Mouse (Mus musculus) thymus, postnatal 4 days (tissue): ENCODE measurements at regions not wholly inside any gene's neighbourhood (a gene's known extent, or its start where the extent isn't known, plus 50 kb on each side); places are given as distances from the start of the nearest gene placed in this dataset.

Source experiments
- DNase-seq: peaks from one replicate; pipeline ENCODE4 v3.0.0; 2021

DNA sequence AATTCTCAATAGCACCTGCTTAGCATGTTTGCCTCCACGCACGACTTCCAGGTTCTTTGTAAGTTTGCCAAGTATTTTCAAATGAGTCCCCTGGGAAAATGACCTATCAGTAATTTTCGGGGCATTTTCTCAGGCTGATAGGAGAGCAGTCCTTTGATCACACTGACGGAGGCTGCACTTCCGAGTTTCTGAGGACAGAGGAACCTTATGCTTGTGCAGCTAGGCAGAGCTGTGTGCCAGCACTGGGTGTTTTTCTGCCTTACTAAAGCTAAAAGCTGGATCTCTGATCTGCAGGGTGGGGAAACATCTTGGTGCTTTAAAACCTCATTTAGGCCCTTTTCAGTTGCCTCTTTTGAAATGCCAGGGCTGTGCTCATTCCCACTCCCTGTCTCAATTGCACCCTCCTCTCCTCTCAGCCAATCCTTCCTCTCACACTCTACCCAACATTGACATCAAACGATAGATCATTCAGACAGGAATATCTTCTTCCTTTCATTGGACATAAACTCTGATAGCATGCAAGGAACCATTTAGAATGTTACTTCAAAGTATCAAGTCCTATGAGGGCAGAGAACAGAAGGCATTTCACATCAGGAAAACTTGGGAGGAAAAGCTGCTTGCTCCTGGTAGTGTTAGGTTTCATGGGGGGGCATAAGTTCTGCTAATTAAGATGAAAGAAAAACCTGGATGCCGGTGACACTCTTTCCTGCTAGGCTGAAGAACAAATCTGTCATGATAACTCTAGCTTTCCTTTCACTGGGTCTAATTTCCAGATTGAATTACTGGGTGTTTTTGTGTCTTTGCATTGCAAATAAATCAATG lies 95.3 kb downstream of the Lurap1l start:
- DNase-seq, result no peak

DNA sequence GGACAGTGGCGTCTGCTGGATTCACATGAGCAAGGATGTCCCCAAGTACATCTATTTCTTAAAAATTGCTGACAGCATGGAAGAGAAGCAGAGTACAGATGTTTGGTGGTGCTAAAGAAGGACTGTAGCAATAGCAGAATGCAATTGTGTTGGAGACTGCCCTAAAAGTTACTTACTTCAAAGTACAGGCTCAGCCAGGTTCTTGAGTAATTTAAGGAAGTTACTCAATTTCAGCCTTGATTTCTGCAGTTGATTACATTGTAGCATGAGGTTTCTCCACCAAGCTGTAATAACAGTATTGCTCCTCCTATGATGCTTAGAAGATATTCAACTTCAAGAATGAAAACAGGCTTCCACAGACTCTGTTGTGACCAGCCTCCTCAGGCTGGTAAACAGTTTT lies 96.1 kb downstream of the Lurap1l start:
- DNase-seq, result no peak

DNA sequence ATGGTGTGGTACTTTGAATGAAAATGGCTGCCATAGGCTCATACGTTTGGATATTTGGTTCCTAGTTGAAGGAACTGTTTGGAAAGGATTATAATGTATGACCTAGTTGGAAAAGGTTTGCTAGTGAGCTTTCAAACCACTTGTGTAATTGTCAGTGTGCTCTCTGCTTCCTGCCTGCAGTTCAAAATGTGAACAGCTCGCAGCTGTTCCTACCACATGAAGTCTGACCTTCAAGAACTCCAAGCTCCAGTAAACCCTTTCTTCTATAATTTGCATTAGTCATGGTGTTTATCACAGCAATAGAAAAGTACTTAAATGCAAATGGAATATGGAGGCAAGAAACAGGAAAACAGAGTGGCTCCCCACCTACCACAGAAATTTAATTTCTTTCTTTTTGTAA lies 111.4 kb downstream of the Lurap1l start:
- no peak for DNase-seq

GRCm38 (mm10) chr4:81023436-81023983 lies 113.1 kb downstream of the Lurap1l start:
- DNase-seq, result no peak

DNA sequence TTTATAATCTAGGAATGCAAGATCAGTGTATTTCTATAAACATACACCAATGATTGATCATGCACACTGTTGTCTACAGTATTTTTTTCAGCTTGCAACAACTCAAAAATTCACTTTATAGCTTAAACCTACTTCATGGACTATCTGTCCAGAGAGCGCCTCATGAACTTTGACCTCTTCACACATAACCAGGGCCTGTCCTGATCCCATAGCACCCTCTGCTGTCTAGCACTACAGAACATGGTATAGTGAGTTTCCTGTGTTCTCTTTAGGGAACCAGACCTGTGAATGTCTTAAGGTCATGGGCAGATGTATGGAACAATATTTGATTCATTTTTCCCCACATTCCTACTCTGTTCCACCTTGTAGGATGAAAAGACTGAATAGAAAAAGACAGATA lies 117.1 kb downstream of the Lurap1l start:
- DNase-seq, result no peak

DNA sequence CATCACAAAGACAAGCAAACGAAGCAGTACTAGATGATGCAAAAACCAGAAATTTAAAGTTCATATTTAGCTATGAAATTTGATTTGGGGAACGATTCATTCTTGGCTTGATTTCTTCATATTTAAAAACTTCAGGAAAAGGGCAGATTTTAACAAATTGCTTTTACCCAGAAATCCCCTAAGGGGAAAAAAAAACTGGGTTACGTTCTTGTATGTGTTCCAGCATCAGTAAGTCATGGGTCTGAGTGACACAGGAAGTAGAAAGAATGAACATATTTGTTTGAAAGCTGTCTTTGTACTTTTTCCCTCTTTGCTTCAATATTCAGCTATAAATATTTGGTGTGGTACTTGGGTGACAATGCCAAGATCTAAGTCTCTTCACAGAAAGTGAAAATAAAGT lies 120.2 kb downstream of the Lurap1l start:
- DNase-seq, result no peak

GRCm38 (mm10) chr4:81037336-81037902 lies 127.0 kb downstream of the Lurap1l start:
- DNase-seq, result no peak

DNA sequence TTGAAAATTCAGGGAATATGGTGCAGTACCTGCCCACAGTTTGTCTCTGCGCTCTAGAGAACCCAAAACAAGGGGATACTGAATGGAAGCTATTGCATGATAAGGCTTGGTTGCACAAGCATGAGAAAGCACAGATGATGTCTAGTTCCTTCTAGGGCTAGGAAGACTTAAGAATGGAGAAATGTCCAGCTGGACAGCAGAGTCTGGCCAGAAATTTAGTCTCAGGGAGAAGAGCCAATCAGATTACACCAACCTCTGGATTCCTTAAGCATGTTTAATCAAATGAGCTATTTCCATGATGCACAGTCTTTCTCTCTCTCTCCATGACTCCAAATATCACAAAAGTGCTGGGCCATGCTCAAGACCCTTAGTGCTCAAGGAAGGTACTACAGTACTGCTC lies 147.8 kb downstream of the Lurap1l start:
- DNase-seq, result no peak

- DNase-seq, result no peak
Measured at GRCm38 (mm10) chr4:81058809-81059208, 148.4 kb downstream of the Lurap1l start.

DNA sequence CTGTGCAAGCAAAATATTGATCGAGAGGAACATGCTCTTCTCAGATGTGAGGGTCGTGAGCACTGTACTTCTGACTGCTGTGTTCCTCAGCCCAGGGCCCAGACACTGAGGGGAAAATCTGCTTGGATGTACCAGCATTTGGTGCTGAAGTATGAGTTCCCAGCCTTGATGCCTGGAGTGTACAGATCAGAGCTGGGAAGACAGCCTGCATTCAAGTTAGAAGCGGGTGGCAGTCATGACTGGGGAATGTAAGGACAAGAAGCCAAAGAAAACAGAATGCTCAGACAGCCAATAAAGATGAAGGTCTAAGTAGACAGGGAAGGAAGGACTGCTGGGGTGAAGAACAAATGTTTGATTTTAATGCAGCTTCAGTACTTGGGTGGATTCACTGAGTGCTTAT lies 148.9 kb downstream of the Lurap1l start:
- DNase-seq, result no peak

- no peak for DNase-seq
Measured at GRCm38 (mm10) chr4:81082290-81082947, 172.0 kb downstream of the Lurap1l start.

- DNase-seq, result no peak
Measured at GRCm38 (mm10) chr4:81085188-81085587, 174.7 kb downstream of the Lurap1l start.

DNA sequence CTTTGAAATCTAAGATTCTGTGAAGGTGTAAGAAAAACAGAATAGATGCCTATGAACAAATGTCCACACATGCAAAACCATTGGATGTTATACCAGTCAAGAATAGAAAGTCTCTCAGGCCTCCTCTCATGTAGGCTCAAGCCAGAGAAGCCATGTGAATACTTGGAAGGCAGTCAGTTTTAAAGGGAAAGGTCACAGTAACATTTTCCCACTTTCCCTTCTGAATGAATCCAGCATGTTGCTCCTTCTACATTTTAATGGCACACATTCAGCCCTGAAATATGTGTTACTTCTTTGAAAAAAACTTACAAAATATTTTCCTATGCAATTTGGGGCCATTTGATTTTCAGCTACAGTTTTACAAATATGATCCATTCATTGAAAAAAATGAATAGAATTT lies 186.1 kb downstream of the Lurap1l start:
- DNase-seq, result no peak

DNA sequence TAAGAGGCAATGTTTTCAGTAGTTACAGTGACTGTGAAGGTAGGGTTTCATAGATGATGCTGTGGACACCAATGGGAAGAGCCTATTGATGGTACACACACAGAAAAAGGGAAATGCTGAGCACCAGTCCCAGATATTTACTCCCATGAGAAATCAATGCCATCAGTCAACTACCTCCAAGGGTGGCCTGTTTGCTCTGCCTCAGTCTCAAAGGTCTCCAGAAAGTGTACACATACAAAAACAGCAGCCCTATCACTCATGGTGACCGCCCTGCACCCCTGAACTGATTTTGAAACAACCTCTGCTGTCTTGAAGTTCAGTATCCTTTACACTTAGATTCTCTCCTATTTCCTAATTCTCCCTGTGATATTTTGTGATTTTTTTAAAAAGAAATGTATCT lies 187.2 kb downstream of the Lurap1l start:
- no peak for DNase-seq

- no peak for DNase-seq
Measured at GRCm38 (mm10) chr4:81101049-81101448, 190.6 kb downstream of the Lurap1l start.

DNA sequence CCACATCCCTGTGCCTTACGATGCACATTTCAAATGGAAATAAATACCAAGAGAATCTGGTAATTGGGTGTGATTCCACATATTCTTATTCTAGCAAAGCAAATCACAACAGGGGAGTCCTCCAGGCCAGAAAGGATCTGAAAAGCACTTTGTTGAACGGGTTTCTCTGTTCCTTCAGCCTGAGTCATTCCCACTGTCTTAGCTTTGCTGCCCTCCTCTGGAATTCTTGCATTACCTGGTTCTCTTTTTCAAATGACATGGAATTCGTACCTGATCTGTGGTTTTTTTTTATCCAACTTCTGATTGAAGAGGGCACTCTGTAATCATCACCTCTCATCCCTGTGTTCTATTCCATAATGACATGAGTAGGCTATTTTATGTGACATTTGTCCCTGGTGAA lies 200.9 kb downstream of the Lurap1l start:
- DNase-seq, result no peak

GRCm38 (mm10) chr4:81116411-81116810 lies 206.0 kb downstream of the Lurap1l start:
- no peak for DNase-seq

- DNase-seq, result no peak
Measured at GRCm38 (mm10) chr4:81124155-81124554, 213.7 kb downstream of the Lurap1l start.

DNA sequence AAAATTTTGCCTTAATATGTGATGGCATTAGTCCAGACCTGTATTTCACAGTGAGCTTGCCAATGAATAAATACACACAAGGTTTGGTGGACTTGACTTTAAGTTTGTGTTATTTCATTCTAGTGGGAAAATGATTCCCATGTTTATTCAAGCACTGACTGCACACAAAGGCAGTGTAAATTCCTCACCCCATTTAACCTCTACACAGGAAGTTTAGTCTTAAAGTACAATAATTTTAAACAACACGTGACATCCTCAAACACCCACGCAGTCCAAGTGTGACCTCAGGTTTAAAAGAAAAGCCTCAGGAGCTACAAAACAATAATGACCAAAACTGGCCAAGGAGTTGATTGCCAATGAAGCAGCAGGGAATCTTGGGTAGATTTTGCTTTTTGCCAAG lies 219.4 kb downstream of the Lurap1l start:
- DNase-seq, result no peak

- DNase-seq, result no peak
Measured at GRCm38 (mm10) chr4:81173111-81173510, 262.7 kb downstream of the Lurap1l start.

GRCm38 (mm10) chr4:81177443-81178041 lies 265.1 kb downstream of the Mpdz start:
- DNase-seq, result no peak

GRCm38 (mm10) chr4:81178047-81178781 lies 264.4 kb downstream of the Mpdz start:
- no peak for DNase-seq

- peak; percentile 61 for DNase-seq
Measured at GRCm38 (mm10) chr4:81178782-81179135, 263.9 kb downstream of the Mpdz start.
